Mouse (Mus musculus) forebrain, postnatal 0 days (tissue): ENCODE results near the gene Sh2b2. TPM values are rescaled to one million over a fixed set of nuclear protein-coding genes. Genes with fewer than 3 reads are reported as not detected.

Experiments
- ATAC-seq: fragments of 200-750 bp; cut with Nextera tagmentation; 2 replicates; pipeline ENCODE4 v1.8.0; 2017; ENCODE audit warnings: mild to moderate bottlenecking, moderate library complexity
- DNase-seq: peaks from one replicate; pipeline ENCODE4 v3.0.0-alpha.2; 2015
- H3K27ac ChIP-seq: fragments of 300-500 bp; sonication (generic); 2 replicates; pipeline ENCODE4 v1.5.1; 2014; ENCODE audit warnings: low read depth, mild to moderate bottlenecking, antibody characterized with exemption, low read length, moderate library complexity, mixed read lengths
- H3K27me3 ChIP-seq: fragments of 300-500 bp; sonication (generic); 2 replicates; pipeline ENCODE4 v1.6.1; 2014; ENCODE audit warnings: mild to moderate bottlenecking, low read length, mixed read lengths; ENCODE audit not compliant: insufficient read depth
- H3K36me3 ChIP-seq: fragments of 300-500 bp; sonication (generic); 2 replicates; pipeline ENCODE4 v1.6.1; 2014; ENCODE audit warnings: mild to moderate bottlenecking, moderate library complexity; ENCODE audit not compliant: insufficient read depth
- H3K4me1 ChIP-seq: fragments of 300-500 bp; sonication (generic); 2 replicates; pipeline ENCODE4 v1.6.1; 2014; ENCODE audit warnings: antibody characterized with exemption; ENCODE audit not compliant: insufficient read depth
- H3K4me2 ChIP-seq: fragments of 300-500 bp; sonication (generic); 2 replicates; pipeline ENCODE4 v1.6.1; 2014; ENCODE audit warnings: low read depth, mild to moderate bottlenecking, moderate library complexity
- H3K4me3 ChIP-seq: fragments of 300-500 bp; sonication (generic); 2 replicates; pipeline ENCODE4 v1.5.1; 2014; ENCODE audit warnings: low read depth, low read length, mixed read lengths
- H3K9ac ChIP-seq: fragments of 300-500 bp; sonication (generic); 2 replicates; pipeline ENCODE4 v1.6.1; 2014; ENCODE audit warnings: mild to moderate bottlenecking
- H3K9me3 ChIP-seq: fragments of 300-500 bp; sonication (generic); 2 replicates; pipeline ENCODE4 v1.6.1; 2016; ENCODE audit warnings: low read length
- CTCF ChIP-seq: sonication (generic); IDR thresholded peaks from 2 replicates; pipeline ENCODE4 v1.5.1; 2016; ENCODE audit warnings: antibody characterized with exemption, control low read depth, low read depth
- WGBS: fragments of 180-500 bp; shearing (Covaris S2); extraction: QIAGEN DNeasy Blood & Tissue Kit; methylation state at CpG from one replicate; pipeline ENCODE4 v1.1.7; 2014; 5-methylcytosine and 5-hydroxymethylcytosine counted together
- polyA plus RNA-seq: library from polyadenylated mRNA; unstranded; fragments of >200 nt; fragmentation: Nextera tagmentation; extraction: Ambion mirVana; gene quantifications from 2 replicates; pipeline ENCODE4 v1.2.1, GENCODE M21; 2015
- total RNA-seq: library from RNA; depleted of rRNA; stranded (reverse); fragments of >200 nt; gene quantifications from 2 replicates; pipeline ENCODE4 v1.2.3, GENCODE M21; 2014

Sh2b2 gene
- total and polyA plus RNA-seq, 2 experiments from 2014 or later, result 22.7 to 38.4 TPM

GRCm38 (mm10) chr5:136251004-136251403 lies 4.6 kb upstream of the Sh2b2 start:
- WGBS, result 48% methylated on average over 7 of the region's 7 CpGs
- ATAC-seq (no peak), DNase-seq (no peak)
- H3K4me2 ChIP-seq, result no peak overlapping the region
- no peak overlapping the region for H3K27ac ChIP-seq
- peak; percentile 50 for TF ChIP-seq CTCF
- no peaks in the 10 kb centered on the region for H3K9me3 ChIP-seq
- no peak overlapping the region for H3K9ac ChIP-seq
- peaks cover 7% of the 10 kb centered on the region; the same call in 1 of the 2 replicates for H3K36me3 ChIP-seq
- H3K4me1 ChIP-seq, result no peaks in the 10 kb centered on the region
- no peak overlapping the region for H3K4me3 ChIP-seq
- no peaks in the 10 kb centered on the region for H3K27me3 ChIP-seq

- H3K4me1 ChIP-seq, result 0 out of 2 replicates have a peak, but pooled peaks cover 4% of the 10 kb centered on the region
- H3K27ac ChIP-seq, result no peak overlapping the region
- H3K4me2 ChIP-seq, result no peak overlapping the region
- 61% methylated on average over 6 of the region's 6 CpGs for WGBS
- H3K9ac ChIP-seq, result no peak overlapping the region
- H3K27me3 ChIP-seq, result no peaks in the 10 kb centered on the region
- no peaks in the 10 kb centered on the region for H3K9me3 ChIP-seq
- DNase-seq (no peak), ATAC-seq (no peak)
- H3K4me3 ChIP-seq, result no peak overlapping the region
- H3K36me3 ChIP-seq, result peaks cover 7% of the 10 kb centered on the region; the same call in 1 of the 2 replicates
- TF ChIP-seq CTCF, result no peak
Measured at GRCm38 (mm10) chr5:136248441-136248840, 2.1 kb upstream of the Sh2b2 start.

- Histone ChIP-seq H3K9ac (peak overlapping the region; percentile 95), H3K9me3 (no peaks in the 10 kb centered on the region), H3K36me3 (peaks cover 7% of the 10 kb centered on the region; the same call in 1 of the 2 replicates), H3K27me3 (no peaks in the 10 kb centered on the region), H3K4me1 (peaks cover 12% of the 10 kb centered on the region; the same call in 1 of the 2 replicates), H3K4me2 (peak overlapping the region; percentile 87), H3K4me3 (peak overlapping the region; percentile 90), H3K27ac (peak overlapping the region; percentile 84; the same call in 1 of the 2 replicates)
- 14% methylated on average over 15 of the region's 15 CpGs for WGBS
- DNase-seq (no peak), ATAC-seq (peak; percentile 9)
- TF ChIP-seq CTCF, result peak; percentile 29; the same call in 1 of the 2 replicates
Measured at GRCm38 (mm10) chr5:136245541-136246451, 560 bp downstream of the Sh2b2 start.

GRCm38 (mm10) chr5:136244762-136245540 lies 1.4 kb downstream of the Sh2b2 start:
- peak overlapping the region; percentile 95 for H3K9ac ChIP-seq
- peak overlapping the region; percentile 90 for H3K4me3 ChIP-seq
- no peak; the same call in 1 of the 2 replicates for TF ChIP-seq CTCF
- WGBS, result under 1% methylated on average over 52 of the region's 57 CpGs
- peak overlapping the region; percentile 87 for H3K4me2 ChIP-seq
- DNase-seq (peak; percentile 93), ATAC-seq (peak; percentile 92)
- no peaks in the 10 kb centered on the region for H3K27me3 ChIP-seq
- peaks cover 3% of the 10 kb centered on the region; the same call in 1 of the 2 replicates for H3K36me3 ChIP-seq
- H3K4me1 ChIP-seq, result peaks cover 12% of the 10 kb centered on the region; the same call in 1 of the 2 replicates
- peak overlapping the region; percentile 84 for H3K27ac ChIP-seq
- H3K9me3 ChIP-seq, result no peaks in the 10 kb centered on the region

- peaks cover 12% of the 10 kb centered on the region; the same call in 1 of the 2 replicates for H3K4me1 ChIP-seq
- peak overlapping the region; percentile 95 for H3K9ac ChIP-seq
- H3K27ac ChIP-seq, result peak overlapping the region; percentile 84
- peak overlapping the region; percentile 87 for H3K4me2 ChIP-seq
- WGBS, result 3% methylated on average over 67 of the region's 67 CpGs
- no peak for TF ChIP-seq CTCF
- H3K36me3 ChIP-seq, result peaks cover 3% of the 10 kb centered on the region; the same call in 1 of the 2 replicates
- no peaks in the 10 kb centered on the region for H3K27me3 ChIP-seq
- ATAC-seq (peak; percentile 50), DNase-seq (peak; percentile 60)
- peak overlapping the region; percentile 90 for H3K4me3 ChIP-seq
- H3K9me3 ChIP-seq, result no peaks in the 10 kb centered on the region
Measured at GRCm38 (mm10) chr5:136243851-136244761, 2.2 kb downstream of the Sh2b2 start.

GRCm38 (mm10) chr5:136241161-136241560 lies 5.2 kb downstream of the Sh2b2 start:
- 83% methylated on average over 6 of the region's 6 CpGs for whole genome bisulfite sequencing
- Histone ChIP-seq H3K9me3 (no peaks in the 10 kb centered on the region), H3K9ac (no peak overlapping the region), H3K4me1 (peaks cover 12% of the 10 kb centered on the region; the same call in 1 of the 2 replicates), H3K36me3 (no peaks in the 10 kb centered on the region), H3K4me3 (no peak overlapping the region), H3K27me3 (no peaks in the 10 kb centered on the region), H3K27ac (no peak overlapping the region), H3K4me2 (no peak overlapping the region)
- no peak for TF ChIP-seq CTCF
- no peak for ATAC-seq
- DNase-seq, result no peak
